Mouse (Mus musculus) layer of hippocampus, adult 9-11 months (tissue): ENCODE data around the gene Cldn34c3.
"Not testable (repeated sequence)": the region's sequence is repeated elsewhere in the genome, so short reads cannot be mapped to it uniquely, and the experiment has no call there.

Source experiments
- DNase-seq: peaks from one replicate; pipeline ENCODE4 v3.0.0; 2022

The Cldn34c3 gene

GRCm38 (mm10) chrX:123793365-123793764 lies at the start of gene Cldn34c3:
Gene Cldn34c3 (plus strand): TSS chrX:123793665.
- not testable (repeated sequence) for DNase-seq
